Mouse (Mus musculus): ENCODE results near the gene Ankrd23.
"Not testable (repeated sequence)": the region's sequence is repeated elsewhere in the genome, so short reads cannot be mapped to it uniquely, and the experiment has no call there.

Gene Ankrd23

DNA sequence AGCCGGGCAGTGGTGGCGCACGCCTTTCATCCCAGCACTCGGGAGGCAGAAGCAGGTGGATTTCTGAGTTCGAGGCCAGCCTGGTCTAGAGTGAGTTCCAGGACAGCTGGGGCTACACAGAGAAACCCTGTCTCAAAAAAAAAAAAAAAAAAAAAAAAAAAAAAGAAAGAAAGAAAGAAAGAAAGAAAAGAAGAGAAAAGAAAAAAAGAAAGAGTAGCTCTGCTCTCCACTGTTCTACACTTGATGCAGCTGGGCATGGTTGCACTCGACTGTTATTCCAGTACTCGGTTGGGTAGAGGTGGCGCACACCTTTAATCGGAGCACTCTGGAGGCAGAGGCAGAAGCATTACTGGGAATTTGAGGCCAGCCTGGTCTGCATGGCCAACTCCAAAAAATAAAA, at the start of gene Ankrd23:
TSS of gene Ankrd23 (minus strand) at position 101 of the 400 bp plus-strand sequence.
- not testable (repeated sequence) for TF ChIP-seq GATA4 (IDR thresholded peaks at IDR 0.05; ENCODE audit: insufficient replicate concordance, low read length)

DNA sequence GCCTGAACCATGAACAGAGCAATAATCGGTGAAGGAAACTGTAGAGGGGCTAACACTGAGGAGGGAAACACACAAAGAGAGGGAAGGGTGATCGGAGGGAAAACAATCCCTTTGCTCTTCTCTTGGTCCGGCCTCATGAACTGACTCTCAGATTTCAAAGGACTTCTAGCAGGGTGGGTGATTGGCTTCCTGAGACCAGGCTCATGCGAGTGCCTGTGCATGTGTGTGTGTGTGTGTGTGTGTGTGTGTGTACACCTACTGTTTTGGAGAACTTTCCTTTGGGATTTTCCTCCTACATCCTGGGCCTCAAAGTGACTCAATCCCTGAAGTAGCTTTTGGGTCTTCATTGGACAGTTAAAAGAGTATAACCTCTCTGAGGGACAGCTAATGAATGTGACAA, 49.6 kb upstream of the Ankrd23 start:
- no peak for TF ChIP-seq GATA4 (IDR thresholded peaks at IDR 0.05; ENCODE audit: insufficient replicate concordance, low read length)

DNA sequence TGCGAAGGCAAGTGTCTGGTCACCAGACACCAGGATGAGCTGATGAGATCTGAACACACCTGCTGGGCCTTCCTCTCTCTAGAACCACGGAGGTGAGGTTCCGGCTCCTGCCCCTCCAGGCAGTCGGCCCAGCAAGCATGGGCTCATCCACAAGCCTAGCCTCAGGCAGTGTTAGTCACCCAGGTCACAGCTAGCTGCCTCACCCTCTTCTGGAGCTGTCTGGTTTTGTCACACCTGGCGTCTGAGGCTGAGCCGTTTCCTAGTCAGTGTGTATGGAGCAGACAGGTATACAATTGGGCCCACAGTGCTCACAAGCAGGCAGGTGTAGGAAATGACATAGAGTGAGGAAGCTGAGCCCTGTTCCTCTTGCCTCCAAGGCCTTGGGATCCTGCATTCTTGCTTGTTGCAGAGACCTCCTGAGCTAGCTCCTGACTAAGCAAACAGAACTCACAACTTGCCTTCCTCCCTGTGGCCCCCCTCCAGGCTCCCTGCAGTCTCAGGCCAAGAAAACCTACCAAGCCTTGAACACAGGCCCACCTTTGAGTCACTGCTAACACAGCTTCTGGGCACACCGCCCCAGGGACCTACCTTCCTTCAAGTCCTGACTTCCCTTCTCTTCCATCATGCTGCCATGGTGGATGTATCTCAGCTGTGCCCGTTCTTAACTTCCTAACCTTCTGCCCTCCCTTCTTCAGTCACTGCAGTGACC, 46.9 kb upstream of the Ankrd23 start:
- no peak for TF ChIP-seq GATA4 (IDR thresholded peaks at IDR 0.05; ENCODE audit: insufficient replicate concordance, low read length)

DNA sequence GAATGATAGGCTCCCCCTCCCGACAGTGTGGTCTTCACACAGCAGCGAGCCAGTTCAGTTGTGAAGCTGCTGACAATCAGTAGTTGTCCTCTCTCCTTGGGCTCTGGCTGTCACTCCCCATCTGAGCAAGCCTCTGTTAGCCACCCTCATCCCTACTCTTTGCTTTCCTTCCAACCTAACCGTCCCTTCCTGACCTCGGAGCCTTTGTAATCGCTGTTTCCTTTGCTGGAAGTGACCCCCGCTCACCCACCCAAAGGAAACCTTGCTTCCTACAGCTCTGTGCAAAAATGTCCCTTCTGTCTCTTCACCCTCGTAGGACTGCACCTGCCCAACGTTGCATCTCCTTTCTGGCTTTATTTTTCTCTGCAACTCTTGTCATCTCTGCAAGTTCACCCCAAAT, 45.5 kb upstream of the Ankrd23 start:
- TF ChIP-seq GATA4 (IDR thresholded peaks at IDR 0.05; ENCODE audit: insufficient replicate concordance, low read length), result no peak

DNA sequence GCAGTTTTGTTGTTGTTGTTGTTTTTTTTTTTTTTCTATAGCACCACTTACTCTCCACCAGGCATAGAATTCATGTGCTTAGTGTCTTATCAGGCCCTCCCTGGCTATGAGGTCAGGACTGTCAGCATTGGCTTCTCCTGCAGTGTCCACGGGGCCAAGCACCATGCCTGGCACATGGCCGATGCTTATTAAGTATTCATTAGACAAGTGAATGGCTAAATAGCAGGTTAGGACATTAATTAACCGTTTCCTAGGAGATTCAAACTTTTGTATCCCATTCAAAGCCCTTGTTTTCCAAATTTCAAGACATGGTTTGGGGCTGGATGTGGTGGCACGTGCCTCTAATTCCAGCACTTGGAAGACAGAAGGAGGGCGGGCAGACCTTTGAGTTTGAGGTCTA, 44.6 kb upstream of the Ankrd23 start:
- TF ChIP-seq GATA4 (IDR thresholded peaks at IDR 0.05; ENCODE audit: insufficient replicate concordance, low read length), result no peak

DNA sequence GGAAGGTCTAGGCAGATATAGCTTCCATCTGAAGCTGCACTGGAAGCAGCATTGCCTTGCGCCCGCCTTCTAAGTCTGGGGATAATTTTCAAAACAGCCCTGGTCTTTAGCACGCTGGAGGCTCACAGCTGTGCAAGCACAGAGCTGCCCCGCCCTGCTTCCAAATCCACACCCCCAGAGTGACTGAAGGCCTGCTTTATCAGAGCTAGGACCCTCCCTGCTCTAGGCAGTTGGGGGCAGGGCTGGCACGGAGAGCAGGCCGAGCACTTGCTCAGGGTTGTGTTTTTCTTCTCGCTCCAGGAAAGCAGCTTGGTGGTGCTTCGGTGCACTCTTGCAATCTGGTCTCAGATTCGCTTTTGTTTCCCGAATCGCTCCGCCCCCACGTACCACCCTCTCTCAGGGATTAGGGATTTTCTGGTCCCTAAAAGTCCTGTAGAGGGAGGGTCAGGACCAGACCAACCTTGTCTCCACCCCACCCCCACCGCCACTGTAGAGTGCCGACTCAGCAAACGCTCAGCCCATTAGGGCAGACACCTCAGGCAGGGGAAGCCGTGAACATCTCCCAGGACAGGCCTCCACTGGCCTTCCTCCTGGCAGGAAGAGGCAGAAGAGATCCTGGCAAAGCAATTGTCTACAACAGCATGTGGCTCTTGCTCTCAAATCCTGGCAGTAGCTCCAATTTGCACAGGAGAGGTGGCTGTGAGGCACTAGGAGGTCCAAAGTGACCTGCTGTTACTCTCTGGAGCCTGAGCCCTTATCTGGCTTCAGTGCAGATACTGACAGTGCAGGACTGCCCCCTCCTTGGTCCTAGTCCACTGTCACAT, 43.9 kb upstream of the Ankrd23 start:
- TF ChIP-seq GATA4 (IDR thresholded peaks at IDR 0.05; ENCODE audit: insufficient replicate concordance, low read length), result no peak

DNA sequence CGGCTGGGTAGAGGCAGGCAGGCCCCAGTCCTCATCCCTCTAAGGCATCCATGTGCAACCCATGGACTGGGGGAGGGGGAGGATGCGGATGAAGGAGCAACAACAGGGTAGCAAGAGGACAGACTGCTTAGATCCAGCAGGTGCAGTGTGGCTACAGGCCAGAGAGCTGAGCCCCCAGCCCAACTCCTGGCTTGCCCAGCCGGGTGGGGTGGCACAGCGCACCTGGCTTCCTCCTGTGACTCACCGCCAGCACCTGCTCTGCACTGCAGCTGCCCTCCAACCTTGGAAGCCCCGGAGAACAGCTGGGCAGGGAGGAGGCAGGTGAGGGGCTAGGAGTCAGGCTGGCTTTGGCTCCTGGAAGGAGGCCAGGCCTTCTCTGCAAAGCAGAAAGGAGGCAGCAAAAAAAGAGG, 43.3 kb upstream of the Ankrd23 start:
- TF ChIP-seq GATA4 (IDR thresholded peaks at IDR 0.05; ENCODE audit: insufficient replicate concordance, low read length), result no peak

DNA sequence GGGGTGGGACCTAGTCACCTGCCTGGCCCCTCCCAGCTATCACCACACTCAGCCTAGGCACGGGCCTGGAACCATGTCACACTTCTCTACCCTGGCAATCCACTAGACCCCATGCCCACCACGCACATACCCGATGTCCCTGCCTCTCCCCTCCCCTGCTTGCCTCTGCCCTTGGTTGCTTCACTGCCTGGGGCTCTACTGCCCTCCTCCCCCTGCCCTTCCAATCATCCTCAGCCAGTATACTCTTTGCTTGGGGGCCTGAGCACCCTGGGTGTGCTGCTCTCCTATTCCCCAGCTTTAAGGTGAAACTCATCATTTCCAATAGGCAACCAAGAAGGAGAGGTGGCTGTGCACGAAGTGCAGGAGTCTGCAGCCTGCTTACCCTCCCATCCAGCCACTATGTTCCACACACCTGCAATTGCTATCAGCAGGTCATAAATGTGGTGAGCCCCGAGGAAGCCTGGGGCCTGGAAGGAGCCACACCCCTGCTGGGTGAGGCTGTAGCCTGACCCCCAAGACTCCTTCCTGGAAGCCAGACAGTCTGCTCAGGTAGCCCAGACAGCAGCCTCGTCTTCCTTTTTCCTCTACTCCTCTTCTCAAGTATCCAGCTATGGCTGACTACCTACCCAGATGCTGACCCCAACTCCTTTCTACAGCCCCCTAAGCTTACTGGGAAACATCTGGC, 40.5 kb upstream of the Ankrd23 start:
- TF ChIP-seq GATA4 (IDR thresholded peaks at IDR 0.05; ENCODE audit: insufficient replicate concordance, low read length), result no peak

DNA sequence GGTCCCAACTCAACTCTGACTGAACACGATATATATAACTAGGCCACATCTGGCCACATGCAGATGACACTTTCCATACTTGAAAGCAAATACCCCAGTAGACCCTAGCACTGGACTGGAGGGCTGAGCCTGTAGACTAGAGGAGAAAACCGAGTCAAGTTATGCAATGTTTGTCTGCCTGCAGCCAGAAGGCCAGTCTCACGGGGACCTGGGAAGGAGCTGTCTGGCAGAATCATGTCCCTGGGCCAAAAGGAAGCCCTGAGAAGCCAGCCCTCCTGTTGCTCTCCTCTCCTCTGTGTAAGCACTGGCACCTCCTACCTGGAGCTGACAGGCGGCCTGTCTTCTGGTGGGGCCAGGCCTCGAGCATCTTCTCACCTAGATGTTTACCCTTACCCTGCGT, 38.7 kb upstream of the Ankrd23 start:
- TF ChIP-seq GATA4 (IDR thresholded peaks at IDR 0.05; ENCODE audit: insufficient replicate concordance, low read length), result no peak

DNA sequence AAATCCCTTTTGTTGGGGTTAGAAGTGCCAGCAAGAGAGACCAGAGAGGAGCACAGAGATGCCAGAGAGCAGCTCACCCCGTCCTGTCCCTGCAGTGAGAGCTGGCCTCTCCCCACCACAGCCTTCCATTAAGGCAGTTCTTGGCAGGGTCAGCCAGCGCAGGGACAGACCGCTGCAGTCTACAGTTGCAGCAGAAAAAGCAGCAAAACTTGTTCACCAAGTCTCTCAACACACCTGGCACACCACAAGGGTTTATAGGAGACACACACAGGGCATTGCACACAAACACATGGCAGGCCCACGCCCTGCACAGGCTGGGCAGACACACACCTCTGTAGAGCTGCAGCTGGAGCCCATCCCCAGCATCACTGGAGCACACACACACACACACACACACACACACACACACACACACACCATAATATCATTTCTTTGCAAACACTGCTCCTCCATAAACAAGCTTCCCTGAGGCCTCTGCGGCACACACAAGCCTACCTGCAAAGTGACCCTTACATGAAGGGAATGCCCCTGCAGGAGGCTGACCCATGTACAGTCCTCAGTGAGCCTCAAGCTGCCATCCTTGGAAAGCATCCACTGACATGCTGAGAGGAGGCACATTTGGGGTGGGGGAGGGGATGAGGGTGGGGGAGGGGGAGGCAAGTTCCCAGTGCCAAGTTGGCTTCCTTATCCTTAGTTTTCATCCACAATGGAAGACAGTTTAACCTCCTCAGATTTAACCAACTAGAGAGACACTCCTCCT, 37.7 kb upstream of the Ankrd23 start:
- no peak for TF ChIP-seq GATA4 (IDR thresholded peaks at IDR 0.05; ENCODE audit: insufficient replicate concordance, low read length)

DNA sequence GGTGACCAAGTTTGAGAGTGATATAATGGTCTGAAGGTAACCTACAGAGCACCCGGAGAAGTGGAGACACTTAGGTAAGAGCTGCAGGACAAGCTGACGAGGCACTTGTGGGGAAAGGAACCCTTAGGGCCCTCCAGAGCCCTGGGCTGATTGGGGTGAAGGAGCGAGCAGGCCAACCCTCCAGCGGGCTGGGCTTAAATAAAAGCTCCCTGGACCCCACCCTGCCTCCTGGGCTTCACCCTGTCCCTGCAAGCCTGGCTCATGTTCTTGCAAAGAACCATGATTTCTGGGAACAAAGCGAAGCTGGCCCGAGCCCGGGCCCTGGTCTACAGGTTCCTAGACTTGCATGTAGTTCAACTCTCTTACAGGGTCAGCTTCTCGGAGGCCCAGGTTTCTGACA, 36.8 kb upstream of the Ankrd23 start:
- no peak for TF ChIP-seq GATA4 (IDR thresholded peaks at IDR 0.05; ENCODE audit: insufficient replicate concordance, low read length)

DNA sequence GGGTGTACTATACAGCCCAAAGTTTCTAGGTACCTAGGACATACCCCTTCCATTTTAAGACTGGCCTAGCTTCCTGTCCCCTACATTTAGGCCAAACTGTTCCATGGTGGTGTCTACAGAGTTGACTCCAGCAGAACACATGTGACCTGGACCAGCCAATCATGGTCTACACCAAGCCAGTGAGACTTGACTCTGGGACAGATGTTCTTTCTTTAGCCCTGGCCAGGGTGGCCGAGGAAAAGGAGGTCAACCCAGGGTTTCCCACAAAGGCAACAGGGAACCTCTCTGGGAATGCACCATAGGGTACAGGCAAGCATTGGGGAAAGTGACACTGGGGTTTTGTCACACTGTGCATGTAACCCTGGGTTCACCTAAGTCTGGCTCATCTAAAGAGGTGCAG, 36.0 kb upstream of the Ankrd23 start:
- no peak for TF ChIP-seq GATA4 (IDR thresholded peaks at IDR 0.05; ENCODE audit: insufficient replicate concordance, low read length)

DNA sequence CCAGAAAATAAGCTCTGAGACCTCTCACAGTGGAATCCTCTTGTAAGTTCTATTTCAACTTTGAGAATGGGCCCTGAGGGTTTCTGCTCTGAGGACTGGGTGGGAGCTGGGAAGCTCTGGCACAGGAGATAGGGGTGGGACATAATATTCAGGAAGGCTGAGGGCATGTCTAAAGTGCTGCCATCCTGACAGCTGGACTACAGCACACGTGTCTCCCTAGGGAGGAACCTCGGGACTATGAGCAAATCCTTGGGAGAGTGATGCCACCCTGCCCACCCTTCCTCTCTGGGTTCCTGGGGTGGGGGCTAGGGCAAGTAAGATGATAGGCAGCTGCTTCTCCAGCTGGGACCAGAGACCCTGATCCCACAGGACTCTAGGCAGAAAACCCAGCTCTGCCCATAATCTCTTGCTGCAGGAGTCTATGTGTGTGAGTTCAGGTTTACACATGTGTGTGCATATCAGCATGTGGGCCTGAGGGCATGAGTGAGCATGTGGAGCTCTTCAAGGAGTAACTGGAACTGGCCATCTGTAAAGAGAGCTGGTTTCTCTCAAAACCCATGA, 35.5 kb upstream of the Ankrd23 start:
- no peak for TF ChIP-seq GATA4 (IDR thresholded peaks at IDR 0.05; ENCODE audit: insufficient replicate concordance, low read length)

DNA sequence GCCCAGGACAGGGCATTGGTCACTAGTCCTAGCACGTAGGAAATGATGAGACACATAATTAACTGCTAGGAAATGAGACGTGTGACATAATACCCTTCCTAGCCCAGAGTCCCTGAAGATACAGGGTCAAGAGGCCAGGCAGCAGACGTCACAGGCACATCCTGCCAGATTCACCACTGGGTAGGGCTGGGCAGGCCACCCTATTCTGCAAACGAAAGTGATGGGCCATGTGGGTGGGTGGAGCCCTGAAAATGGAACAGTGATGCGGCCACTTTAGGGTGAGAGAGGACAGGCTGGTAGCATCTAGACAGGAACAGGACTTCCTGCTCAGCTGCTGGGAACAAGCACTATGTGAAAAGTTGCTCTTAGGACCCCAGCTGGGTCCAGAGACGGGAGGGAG, 34.9 kb upstream of the Ankrd23 start:
- peak; percentile 22; the same call in 1 of the 2 replicates for TF ChIP-seq GATA4 (IDR thresholded peaks at IDR 0.05; ENCODE audit: insufficient replicate concordance, low read length)

DNA sequence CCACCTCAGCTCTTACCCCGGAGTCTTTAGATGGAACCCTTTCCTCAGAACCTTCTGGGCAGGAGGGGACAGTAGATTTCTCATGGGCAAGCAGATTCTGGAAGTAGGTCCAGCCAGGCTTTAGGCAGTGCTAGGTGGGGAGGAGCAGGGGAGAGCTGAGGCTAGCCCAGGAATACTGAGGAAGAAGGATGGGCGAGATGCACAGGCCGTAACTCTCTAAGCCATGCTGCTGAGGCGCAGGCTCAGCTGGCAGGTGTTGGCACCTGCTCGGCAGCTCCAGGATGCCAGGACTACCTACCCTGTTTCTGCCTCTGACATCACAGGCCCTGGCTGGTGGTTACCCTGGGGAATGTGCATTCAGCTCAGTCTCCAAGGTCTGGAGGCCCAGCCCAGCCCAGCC, 33.6 kb upstream of the Ankrd23 start:
- no peak for TF ChIP-seq GATA4 (IDR thresholded peaks at IDR 0.05; ENCODE audit: insufficient replicate concordance, low read length)
